Mouse (Mus musculus) cerebral cortex, adult 2 months (tissue): ENCODE data around the gene Clstn1.

Experiments
- WGBS: fragments of 180-500 bp; shearing (Covaris S2); methylation state at CpG from one replicate; pipeline ENCODE4 v1.1.7; 2018; 5-methylcytosine and 5-hydroxymethylcytosine counted together

Gene Clstn1

DNA sequence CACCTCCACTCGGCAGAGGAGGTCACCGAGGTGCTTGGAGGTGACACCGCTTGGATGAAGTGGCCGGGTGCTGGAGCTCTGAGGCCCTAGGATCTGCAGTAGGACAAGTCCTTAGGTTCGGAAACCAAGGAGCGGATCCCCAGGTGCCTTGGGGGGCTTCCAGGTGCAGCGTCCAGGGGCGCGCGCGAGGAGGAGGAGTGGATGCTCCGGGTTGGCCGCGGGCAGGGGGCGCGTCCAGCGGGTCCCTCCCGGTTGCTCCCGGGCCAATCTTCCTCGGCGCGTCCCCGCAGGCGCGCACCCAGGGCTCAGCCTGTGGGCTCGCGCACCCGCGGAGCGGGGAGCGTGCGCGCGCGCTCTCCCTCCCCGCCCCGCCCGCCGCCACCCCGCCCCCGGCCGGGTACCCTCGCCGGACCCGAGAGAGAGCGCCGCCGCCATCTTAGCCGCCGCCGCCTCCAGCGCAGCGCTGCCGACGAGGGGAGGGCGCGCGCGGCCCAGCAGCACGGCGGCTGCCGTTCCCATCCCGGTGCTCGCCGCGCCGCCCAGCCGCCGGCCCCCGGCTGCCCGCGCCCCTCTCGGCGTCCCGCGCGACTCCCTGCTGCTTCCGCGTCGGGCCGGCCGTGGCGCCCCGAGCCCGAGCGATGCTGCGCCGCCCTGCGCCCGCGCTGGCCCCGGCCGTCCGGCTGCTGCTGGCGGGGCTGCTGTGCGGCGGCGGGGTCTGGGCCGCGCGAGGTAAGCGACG, at the start of gene Clstn1:
Gene Clstn1 (plus strand): TSS at position 425 of the 739 bp plus-strand sequence.
- under 1% methylated on average over 83 of the region's 103 CpGs for WGBS

DNA sequence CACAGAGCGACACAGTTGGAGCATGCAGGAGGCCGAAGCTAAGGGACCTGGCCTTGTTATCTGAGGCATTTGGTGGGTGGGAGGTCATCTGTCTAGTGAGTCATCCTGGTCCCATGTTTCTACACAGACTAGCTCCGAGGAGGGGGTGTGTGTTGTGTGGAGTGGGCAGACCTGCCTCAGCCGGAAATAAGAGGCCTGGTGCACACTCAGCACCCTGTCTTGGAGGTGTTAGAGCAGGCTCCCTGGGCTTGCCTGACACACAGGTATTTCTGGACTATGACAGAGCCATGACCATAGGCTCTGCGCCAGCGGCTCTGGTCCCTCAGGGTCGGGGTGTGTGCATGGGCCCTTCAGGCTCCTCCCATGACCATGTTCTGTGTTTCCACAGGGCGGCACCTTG, 46.8 kb upstream of the Clstn1 start:
- 61% methylated on average over 8 of the region's 8 CpGs for WGBS

- 72% methylated on average over 5 of the region's 5 CpGs for WGBS
Measured at GRCm38 (mm10) chr4:149541935-149542334, 44.3 kb upstream of the Clstn1 start.

GRCm38 (mm10) chr4:149542431-149542830, 43.8 kb upstream of the Clstn1 start:
- 77% methylated on average over 12 of the region's 12 CpGs for WGBS

DNA sequence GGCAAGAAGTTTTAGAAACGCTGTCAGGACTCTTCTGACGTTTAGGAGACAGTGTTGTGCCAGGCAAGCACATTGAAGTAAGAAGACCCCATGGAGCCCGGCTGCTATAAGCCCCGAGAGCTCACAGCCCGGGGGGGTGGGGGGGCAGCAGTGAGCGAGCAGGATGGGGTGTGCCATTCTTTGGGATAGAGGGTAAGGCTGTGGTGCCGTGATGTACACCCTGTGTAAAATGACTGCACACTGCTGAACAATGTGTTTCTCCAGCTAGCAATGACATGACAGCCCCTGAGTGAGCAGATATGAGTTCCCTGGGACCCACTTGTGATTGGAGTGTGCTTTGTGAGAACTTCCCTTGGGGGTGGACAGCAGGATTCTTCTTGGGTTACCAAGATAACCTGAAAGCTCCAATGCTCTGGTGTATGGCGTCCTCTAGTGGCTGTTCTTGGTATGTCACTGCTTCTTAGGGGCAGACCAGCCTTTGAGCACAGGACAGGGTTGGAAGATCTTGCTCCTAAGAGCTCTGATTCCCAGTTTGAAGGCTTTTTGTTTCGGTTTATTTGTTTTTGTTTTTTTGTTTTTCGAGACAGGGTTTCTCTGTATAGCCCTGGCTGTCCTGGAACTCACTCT, 43.2 kb upstream of the Clstn1 start:
- 47% methylated on average over 10 of the region's 10 CpGs for WGBS

DNA sequence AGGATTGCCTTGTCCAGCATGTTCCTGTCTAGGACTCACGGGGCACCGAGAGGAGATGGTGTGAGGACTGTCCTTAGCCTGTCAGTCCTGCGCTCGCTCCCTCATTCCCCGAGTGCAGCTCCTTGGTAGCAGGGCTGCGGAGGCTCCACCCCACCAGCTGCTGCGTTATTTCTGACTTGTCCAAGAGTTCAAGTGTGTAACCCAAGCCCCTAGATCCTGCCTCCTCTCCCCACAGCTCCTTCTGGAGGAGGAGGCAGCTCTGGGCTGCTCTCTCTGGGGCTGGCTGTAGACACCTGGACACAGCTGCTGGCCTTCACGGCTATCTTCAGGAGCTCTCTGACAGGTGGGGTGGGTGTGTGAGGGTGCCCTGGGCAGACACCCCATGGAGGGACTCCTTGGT, 41.4 kb upstream of the Clstn1 start:
- WGBS: 88% methylated on average over 8 of the region's 8 CpGs

DNA sequence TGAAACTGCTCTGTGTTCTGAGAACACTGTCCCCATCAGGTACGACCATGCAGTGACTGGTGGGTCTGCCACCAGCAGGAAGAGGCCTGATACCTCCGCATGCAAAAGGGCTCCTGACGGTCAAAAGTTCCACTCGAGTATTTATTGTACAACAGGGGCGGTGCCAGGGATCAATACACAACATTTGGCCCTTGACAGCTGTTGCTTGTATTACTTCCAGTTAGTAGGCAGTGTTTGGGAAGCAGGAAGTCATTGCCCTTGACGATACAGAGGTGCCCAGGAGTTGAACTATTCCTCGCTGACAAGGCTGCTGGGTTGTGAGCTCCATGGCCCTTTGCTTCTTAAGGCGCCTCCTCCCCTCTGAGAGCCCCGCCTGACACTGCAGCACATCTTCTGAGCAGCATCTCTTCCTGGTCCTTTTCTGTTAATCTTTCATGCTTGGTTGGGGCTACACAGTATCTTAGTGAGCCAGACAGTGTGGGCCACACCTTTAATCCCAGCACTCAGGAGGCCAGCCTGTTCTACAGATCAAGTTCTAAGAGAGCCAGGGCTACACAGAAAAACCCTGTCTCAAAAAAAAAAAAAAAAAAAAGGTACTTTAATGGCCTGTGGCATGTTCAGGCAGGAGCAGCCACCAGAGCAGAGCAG, 39.3 kb upstream of the Clstn1 start:
- WGBS: 85% methylated on average over 9 of the region's 9 CpGs

DNA sequence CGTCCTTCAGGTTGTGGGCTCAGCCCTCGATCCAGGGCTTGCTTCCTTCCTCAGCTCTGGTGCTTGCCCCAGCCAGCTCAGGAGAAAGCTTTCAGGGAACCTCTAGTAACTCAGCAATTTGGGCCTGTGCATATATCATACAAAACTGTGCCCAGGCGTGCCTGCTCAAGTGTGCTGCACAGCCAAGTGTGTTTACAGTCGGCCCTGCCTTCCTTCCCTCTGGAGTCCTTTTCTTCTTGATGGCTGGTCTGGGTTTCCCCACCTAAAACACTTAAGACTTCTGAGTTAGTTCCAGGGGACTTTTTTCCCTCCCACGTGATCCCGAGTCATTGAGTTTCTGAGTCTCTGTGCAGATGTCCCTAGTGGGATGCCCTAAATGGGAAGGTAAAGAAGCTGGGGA, 38.7 kb upstream of the Clstn1 start:
- 80% methylated on average over 6 of the region's 6 CpGs for WGBS

DNA sequence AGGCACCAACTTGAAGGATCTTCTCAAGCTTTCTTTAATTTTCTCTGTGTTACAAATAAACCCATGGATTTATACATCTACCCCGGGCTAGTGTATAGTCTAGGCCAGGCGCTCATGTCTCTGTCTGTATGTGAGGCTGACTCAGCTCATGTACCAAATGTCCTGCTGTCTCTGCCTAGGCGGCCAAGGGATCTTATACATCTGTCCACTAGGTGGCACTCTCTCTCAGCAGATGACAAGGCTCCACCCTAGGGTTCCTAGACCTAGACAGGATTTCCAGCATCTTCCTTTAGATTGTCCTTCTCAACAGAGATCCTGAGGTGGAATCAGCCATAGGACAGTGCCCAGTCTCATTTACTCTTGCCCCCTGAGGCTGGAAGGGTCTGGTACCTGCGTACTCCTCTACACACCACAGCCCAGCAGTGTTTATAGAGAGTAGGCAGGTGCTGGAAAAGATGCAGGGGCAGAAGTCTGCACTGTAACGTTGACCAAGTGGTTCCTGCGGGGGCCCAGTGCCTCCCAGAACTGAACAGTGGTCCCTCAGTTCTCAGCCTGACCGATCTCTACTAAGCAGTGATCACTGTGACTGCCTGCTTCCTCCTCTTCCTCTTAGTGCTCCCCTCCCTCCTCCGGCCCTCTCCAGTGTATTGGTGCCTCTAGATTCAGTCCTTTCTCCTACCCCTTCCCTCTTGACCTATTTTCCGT, 36.9 kb upstream of the Clstn1 start:
- 48% methylated on average over 9 of the region's 9 CpGs for WGBS

DNA sequence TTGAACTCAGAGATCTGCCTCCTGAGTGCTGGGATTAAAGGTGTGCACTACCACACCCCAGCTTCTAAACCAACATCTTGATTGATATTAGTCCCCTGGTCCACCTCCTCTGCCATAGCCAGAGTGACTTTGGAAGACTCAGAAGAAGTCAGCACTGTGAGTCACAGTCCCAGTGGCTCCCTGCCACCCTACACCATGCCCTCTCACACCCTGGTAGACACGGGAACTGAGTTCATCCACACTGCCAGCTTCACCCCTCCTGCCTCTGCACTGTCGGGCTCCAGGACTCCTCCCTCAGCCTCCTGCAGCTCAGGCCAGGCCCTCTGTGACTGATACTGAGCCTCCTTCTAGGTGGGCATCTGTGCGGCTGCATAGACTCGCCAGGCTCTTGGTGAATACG, 35.4 kb upstream of the Clstn1 start:
- 69% methylated on average over 5 of the region's 5 CpGs for WGBS

DNA sequence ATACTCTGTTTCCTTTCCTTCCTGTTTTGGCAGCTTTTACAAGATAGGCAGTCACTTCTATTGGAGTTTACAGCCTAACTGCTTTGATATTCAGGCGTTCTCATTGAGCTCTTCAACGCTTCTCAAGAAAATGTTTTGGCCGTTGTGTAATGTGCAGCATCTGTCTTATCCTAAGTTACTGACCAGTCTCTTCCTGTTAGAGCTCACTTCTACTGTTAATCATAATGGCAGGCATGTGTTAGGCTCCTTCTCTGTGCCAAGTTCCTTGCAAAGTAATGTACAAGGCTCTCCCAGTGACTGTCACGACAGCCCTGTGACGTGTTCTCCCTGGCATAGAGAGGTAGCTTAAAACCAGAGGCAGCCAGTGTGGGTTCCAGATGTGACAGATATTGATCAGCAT, 34.6 kb upstream of the Clstn1 start:
- WGBS: 74% methylated on average over 5 of the region's 5 CpGs

GRCm38 (mm10) chr4:149553834-149554233, 32.4 kb upstream of the Clstn1 start:
- WGBS: 44% methylated on average over 7 of the region's 7 CpGs

DNA sequence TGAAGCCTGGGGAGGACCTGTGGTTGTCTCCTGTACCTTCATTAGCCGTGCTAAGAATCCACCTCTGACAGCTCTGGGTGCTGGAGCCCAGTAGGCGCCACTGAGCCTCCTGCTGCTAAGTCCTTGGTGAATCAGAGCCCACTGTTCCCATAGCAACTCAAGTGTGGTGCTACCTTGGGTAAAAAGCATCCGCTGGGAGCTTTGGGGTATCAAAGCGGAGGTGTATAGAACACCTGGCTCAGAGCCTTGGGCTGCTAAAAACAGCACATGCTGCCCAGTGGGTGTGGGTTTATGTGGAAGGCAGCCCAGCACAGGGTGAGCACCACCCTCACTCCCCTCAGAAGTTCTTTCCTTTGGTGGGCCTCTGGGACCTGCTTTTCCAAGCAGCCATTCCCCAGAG, 30.2 kb upstream of the Clstn1 start:
- WGBS: 42% methylated on average over 4 of the region's 4 CpGs

DNA sequence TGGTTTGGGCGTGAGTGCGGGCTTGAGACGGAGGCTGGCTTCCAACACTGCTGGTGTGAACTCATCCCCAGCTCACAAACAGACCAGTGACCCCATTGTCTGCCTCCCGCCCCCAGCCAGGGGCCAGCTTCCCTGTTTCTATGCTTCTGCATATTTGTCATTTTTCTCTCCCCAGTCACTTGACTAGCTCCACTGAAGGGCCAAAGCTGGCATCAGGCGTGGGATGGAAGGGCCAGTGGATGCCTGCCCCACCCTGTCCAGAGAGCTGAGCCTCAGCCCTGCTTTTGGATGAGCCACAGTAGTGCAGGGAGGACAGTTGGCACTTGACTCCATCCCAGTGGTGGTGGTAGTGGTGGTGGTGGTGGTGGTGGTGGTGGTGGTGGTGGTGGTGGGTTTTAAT, 28.4 kb upstream of the Clstn1 start:
- 78% methylated on average over 5 of the region's 5 CpGs for WGBS

- WGBS: 51% methylated on average over 3 of the region's 3 CpGs
Measured at GRCm38 (mm10) chr4:149558389-149558788, 27.9 kb upstream of the Clstn1 start.

DNA sequence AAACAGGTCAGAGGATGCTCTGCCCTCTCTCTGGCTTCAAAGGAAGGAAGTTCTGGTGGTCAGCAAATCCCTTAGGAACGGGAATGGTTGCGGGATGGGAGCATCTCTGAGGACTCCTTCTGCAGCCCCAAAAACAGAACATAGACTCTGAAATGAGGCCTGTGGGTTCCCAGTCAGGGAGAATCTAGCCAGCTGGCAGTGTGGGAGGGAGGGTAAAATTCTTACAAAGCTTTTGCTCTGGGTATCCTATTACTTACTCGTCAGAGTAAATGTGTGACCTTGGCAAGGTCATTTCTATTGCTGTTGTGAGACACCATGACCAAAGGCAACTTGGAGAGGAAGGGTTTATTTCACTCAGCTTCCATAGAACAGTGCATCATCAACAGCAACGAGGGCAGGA, 24.9 kb upstream of the Clstn1 start:
- 50% methylated on average over 4 of the region's 4 CpGs for WGBS

DNA sequence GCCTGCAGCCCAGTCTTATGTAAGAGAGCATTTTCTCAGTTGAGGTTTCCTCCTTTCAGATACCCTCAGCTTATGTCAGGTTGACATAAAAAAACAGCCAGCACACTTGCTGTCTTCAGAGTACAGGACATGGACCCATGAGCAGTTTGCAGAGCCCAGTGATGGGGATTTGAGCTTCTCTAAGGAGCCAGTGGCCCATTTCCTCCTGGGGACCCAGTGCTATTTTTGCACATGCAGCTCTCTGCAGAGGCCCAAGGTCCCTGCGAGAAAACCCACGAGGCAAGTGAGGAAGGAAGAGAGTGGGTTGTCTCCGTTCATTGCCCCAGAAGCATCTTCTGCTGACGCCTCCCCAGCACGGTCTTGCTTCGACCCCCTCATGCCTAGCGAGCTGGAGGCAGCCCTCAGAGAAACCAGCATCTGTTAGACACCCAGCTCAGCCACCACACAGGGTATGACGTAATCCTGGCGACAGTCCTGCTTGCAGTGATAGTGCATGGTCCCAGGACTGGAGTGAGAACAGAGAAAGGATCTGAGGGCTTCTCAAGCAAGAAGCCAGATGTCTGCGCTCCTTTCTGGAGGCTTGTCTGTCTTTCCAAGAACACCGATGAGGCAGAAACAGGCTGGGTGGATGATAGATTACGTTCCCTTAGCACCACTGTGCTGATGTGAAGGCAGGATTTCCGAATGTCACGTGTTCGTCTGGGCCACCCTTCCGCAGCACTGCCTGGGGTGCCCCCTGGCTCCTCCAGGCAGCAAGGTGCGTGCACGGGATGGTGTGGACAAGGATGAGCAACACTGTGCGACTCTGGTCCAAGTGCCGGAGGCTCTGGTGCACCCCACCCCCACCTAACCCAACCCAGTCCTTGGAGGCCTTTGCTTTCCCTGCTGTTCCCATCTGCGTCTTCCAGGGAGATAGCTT, 24.0 kb upstream of the Clstn1 start:
- 17% methylated on average over 21 of the region's 21 CpGs for WGBS

- 14% methylated on average over 7 of the region's 7 CpGs for WGBS
Measured at GRCm38 (mm10) chr4:149562905-149563347, 23.3 kb upstream of the Clstn1 start.

DNA sequence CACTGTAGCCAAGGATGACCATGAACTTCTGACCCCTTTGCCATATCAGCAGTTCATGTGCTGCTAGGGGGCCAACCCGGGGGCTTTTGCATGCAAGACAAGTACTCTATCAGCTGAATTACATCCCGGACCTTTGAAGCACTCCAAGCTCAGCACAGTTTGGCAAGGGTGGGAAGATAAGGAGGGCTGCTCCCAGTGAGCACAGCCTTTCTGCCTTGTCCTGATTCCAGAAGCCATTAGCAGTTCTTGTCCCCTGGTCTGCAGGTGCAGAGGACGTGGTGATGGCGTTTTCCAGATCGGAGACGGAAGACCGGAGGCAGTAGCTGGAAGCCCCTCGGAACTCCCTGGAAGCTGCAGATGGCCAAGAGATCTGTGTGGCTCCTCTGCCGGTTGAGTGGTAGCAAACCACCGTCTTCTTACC, 22.3 kb upstream of the Clstn1 start:
- WGBS: 68% methylated on average over 10 of the region's 10 CpGs

- WGBS: 38% methylated on average over 20 of the region's 20 CpGs
Measured at GRCm38 (mm10) chr4:149564452-149565407, 21.5 kb upstream of the Clstn1 start.
